Mouse (Mus musculus): Measurements from ENCODE around the gene Neurod1.

Gene Neurod1

GRCm38 (mm10) chr2:79442906-79443305, 13.6 kb downstream of the Neurod1 start:
- no peak for DNase-seq

GRCm38 (mm10) chr2:79442227-79442626, 14.3 kb downstream of the Neurod1 start:
- no peak for DNase-seq

GRCm38 (mm10) chr2:79430061-79430460, 26.5 kb downstream of the Neurod1 start:
- DNase-seq: no peak

- DNase-seq: no peak
Measured at GRCm38 (mm10) chr2:79429650-79430049, 26.9 kb downstream of the Neurod1 start.

DNA sequence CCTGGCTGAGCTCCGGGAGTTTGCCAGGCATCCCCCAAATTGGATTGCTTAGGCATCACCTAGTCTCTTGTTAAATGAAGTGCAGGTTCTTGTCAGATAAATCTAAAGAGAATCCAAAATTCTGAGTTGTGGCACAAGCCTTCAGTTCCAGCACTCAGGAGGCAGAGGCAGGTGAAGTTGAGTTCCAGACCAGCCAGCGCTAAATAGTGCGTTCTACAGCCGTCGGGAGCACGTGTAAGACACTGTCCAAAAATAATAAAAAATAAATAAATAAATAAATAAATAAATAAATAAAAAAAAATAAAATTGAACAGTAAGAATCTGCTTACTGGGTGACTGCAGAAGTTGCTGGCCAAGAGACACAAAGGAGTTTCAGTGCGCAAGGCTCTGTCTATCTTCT, 27.4 kb downstream of the Neurod1 start:
- no peak for DNase-seq

DNA sequence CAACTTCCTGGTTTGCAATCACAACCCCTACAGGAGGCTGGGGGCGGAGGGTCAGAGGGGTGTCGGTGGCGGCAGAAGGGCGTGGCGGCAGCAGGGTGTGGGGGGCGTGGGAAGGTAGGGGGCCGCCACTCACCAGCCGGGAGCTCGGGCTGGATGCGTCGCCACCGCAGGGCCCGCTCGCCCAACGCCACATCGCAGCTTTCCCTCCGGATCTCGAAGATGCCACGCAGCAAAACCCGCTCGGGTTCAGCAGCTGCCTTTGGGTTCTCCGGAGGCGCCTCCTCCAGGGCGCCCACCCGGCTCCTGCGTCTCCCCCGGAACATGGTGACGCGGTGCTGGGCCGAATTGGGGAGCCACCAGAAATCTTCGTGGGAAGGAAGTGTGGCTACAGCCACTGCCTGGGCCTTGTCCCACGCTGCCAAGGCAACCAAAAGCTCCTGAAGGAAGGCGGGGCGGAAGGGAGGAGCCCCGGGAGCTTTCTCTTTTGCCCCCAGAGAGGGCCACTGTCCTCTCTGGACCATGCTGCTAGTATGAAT, 27.9 kb downstream of the Neurod1 start:
- DNase-seq: peak in 1 of 2 experiments; percentile 8

DNA sequence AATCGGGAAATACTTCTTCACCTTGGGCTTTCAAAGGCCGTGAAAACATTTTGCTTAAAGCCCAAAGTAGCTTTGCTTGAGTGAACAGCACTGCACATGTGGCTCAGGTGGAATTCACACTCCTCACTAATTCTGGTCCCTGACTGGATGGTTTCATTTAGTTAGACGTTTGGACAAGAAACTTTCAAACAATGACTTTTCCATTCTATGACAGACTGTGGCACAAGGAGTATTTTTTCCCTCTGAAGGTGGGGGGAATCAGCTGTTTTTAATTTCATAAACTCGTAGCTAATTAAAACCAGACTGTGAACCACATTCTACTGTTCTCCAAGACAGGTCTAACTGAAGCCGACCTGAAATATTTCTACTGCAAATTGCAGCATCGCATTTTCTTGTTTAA, 28.5 kb downstream of the Neurod1 start:
- DNase-seq: no peak

DNA sequence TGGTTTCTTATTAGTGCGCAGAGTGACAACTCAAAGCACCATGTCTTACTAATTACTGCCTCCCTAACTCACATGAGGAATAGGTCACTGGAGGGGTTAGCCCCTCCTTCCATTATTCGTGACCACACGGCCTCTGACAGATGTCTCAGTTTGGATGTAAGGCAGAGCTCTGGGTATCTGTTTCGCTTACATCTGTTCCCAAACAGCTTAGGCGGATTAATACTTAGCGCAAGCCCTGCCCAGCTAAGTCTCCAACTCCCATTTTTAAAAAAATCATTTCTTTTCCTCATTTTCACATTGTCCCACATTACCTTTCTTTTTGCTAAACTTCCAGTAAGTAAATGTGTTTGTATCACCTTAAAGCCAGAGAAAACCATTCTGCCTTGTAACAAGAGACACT, 34.9 kb downstream of the Neurod1 start:
- DNase-seq: no peak

DNA sequence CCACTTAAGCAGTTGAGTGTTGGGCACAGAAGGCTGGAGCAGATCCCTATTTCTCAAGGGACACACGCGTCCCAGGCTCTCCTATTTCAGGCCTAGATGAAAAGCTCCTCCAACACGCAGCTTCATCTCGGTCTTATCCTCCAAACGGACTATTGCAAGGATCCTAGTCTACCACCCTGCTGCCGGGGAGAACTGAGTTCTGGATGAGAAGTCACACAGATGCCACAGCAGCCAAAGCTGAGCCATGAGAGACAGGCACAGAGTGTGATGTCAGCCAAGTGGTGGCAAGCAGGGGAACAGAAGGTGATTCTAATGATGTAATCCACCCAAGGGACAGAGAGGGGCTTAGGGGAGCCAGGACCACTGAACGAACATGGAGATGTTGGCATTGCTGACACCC, 42.0 kb downstream of the Neurod1 start:
- DNase-seq: no peak

- no peak for DNase-seq
Measured at GRCm38 (mm10) chr2:79410903-79411255, 45.7 kb downstream of the Neurod1 start.

- DNase-seq: no peak
Measured at GRCm38 (mm10) chr2:79410247-79410902, 46.2 kb downstream of the Neurod1 start.

DNA sequence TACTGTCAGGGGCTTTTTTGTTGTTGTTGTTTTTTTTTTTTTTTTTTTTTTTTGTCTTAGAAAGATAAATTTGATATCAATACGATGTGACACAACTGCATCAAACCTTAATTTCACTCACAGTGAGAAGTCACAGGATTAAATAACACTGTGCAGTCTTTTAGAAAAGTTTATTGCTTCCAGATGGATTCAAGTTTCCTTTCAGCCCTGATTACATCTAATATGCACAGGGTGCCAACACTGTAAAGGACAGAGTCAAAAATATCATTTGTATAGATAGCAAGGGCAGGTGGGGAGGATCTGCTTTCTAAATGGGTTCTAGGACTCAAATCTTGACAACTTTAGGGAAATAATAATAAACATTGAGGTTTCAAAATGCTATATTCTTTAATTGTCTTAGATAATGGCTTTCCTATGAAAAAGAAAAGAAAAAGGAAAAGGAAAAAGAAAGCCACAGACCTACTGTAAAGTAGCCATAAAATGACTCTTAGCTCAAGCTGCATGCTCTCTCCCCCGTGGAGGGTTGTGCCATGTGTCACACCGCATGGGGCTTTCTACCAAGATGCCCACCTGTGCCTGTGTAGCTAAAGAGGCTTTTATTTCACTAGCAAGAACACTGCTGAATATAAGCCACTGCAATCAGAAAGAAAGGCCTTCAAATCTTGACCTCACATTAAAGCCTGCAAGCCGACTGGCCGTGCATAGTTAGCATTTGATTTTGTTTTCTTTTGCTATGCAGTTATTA, 50.7 kb downstream of the Neurod1 start:
- DNase-seq: no peak
